Mouse (Mus musculus) heart, adult 2 months (tissue): ENCODE data around the gene Kazn.

Source experiments
- CTCF ChIP-seq: fragments of 200-600 bp; IDR thresholded peaks from 2 replicates; pipeline ENCODE4 v1.8.1; 2022; ENCODE audit warnings: antibody characterized with exemption, mild to moderate bottlenecking, moderate library complexity
- EP300 ChIP-seq: fragments of 200-500 bp; IDR thresholded peaks from 2 replicates; pipeline ENCODE4 v1.6.1; 2011; ENCODE audit warnings: low read depth, low read length, control low read depth; ENCODE audit not compliant: insufficient read depth
- POLR2A ChIP-seq: fragments of 200-500 bp; IDR thresholded peaks from 2 replicates; pipeline ENCODE4 v1.6.1; 2011; ENCODE audit warnings: mild to moderate bottlenecking, low read depth, low read length, control low read depth; ENCODE audit not compliant: insufficient read depth

DNA sequence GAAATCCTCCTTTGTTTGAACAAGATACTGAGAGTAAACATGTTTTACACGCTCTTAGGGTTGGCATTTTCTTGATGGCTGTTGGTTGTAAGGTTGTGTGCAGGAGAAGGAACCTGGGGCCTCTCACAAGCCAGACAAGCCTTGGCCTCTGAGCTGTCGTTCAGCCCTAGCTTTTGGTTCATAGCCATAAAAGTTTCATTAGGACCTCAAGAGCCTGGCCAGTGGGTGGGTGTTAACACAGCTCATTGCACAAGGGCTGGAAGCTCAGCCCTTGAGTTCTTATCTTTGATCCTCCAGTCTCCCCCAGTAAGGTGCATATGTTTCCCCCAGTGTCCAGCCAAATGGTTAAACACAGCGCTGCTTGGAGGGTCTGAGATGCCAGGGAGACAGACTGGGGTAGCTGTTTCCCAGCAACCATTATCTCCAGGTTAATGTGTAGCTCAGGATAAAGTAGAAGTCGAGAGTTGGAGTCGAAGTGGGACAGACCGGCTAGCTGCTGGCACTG lies 65.2 kb downstream of the Kazn start:
- TF ChIP-seq CTCF (no peak), POLR2A (no peak), EP300 (no peak)
